Mouse (Mus musculus) monocyte, adult 2 months (primary cell): ENCODE results near the gene Bmper.

Experiments
- DNase-seq, 2 experiments: peaks; one replicate each; pipeline ENCODE4 v3.0.0; 2022; ENCODE audit warnings: low spot score in 2 of 2, low read depth in 1 of 2

Bmper gene

GRCm38 (mm10) chr9:23222841-23223548 is at the start of gene Bmper:
TSS of gene Bmper (plus strand) at chr9:23223076.
- DNase-seq: no peak

GRCm38 (mm10) chr9:23177476-23177875 is 45.4 kb upstream of the Bmper start:
- DNase-seq: no peak

DNA sequence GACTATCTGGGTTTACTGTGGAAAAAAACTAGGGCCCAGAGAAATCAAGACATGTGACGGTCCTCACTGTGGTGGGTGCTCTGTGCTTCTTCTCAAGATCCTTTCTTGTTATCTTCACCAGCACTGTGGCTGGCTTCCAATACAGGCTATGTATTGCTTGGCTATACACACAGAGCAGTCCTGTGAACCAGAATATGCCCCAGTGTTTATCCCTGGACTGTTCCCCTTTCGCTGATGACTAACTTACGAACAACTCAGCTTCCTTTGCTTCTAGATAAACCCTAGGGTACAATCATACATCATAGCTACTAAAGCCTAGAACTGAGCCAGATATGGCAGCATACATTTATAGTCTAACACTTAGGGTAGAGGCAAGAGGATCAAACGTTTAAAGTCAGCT is 35.7 kb upstream of the Bmper start:
- DNase-seq: no peak

DNA sequence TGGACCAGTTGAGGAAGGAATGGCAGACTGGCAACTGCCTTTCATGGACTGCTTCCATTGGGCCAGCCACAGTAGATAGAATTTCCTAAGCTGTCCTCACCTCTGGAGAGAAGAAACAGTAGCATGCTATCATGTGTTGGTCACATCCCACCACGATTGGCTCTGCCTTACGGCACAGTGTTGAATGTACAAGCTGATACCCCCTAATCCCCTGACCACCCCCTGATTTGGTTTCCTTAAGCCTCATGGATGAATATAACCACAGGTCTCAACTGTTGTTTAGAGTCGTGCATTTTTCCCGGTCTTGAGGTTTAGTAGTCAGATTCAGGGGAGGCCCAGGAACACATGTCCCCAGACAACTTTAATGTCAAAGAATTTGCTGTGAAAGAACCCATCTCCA is 34.7 kb upstream of the Bmper start:
- no peak for DNase-seq

DNA sequence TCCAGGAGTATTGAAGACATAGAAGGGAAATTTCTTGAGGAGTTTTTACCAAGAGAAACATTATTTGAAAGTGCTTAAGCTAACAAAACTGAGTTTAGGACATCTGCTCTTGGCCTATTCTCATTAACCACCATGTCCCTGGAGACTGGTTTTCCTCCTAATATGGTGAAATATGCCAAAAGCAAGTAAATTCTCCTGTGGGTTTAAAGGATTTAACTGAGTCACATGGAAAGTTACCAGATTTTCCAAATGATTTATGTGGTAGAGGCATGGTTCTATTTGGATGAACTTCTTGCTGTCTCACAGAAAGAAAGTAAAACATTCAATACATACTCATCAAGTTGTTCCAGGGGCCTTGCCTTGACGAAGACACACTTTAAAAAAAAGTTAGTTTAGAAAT is 31.9 kb upstream of the Bmper start:
- no peak for DNase-seq

DNA sequence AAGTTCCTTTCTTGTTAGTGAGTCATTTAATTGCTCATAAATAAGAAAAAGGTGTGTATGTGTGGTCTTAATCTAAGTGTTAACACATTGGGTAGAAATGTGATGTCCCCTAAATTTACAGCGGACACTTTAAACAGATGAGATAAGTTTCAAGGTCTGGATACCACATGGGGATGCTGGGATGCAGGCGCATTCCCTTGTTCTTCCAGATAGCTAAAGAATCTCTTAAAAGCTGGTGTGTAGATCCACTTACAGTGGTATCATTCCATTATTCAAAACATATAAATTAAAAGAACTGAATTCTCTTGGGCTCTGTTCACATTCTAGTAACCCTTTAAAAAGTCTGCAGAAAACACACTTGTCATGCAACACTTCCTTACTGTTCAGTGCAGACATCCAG is 31.4 kb upstream of the Bmper start:
- no peak for DNase-seq

DNA sequence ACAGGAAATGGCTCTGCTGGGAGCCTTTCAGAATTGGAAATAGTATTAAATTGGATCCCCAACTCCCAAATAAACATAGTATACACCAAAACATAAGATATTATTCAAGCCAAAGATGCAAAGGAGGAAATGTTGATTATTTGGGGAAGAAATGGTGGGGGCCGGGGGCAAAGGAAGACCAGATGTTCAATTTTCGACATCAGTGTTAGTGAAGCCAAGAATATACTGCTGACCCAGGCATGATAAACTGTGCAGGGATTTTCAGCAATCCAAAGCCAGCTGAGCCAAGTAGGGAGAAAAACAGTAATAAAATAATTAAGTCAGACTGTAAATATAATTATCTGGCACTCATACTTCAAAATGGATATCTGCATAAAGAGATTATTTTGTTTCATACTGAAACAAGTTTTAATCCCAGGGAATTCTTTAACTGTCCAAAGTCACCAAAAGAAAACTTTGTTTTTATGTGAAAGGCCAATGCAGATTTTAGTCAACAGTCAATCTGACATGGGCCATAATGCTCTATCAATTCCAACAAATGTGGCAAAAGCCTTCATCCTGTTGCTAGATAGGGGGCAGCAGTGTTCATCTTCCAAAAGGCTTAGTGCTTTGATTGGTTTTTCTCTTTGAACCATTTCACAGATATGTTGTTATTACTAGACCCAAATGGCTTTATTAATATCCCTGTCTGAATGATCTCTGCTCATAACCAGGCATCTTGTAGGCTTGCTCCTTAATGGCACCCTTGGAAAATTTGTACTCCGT is 30.1 kb upstream of the Bmper start:
- DNase-seq: no peak

DNA sequence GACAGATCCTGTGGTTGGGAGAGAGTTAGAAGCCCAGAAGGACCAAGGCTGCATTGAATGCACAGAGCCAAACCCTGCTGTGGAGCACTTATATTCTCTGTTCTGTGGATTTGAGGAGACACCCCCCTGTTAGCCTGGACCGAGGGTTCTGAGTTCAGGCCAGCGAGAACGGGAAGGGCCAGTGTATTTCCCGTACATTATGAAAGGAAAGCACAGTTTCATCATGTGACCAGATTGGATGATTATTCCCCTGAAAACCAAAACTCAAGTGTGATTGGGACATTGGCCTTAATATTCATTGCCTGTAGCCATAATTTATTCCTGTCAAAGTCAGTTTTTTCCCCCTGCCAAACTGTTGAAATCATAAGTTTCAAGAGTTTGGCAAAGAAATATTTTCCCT is 23.9 kb upstream of the Bmper start:
- DNase-seq: no peak

GRCm38 (mm10) chr9:23199841-23200240 is 23.0 kb upstream of the Bmper start:
- no peak for DNase-seq

DNA sequence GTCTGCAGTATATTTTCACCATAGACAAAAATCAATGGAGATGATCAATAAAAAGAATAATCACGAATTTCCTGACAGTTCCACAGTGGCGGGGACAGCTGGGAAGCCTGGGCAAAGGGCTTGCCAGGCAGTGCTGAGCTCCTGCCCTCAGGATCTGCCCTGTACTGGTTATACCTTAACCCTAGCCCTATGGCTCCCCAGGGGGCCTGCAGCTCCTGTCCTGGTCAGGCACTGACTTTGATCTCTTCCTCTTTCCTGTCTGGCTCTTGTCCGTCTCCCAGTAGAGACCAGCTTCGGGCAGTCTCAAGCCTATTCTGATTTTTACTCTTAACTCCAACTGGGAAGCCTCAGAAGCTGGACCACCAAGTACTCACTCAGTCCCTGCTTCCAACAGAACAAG is 22.0 kb upstream of the Bmper start:
- DNase-seq: no peak

DNA sequence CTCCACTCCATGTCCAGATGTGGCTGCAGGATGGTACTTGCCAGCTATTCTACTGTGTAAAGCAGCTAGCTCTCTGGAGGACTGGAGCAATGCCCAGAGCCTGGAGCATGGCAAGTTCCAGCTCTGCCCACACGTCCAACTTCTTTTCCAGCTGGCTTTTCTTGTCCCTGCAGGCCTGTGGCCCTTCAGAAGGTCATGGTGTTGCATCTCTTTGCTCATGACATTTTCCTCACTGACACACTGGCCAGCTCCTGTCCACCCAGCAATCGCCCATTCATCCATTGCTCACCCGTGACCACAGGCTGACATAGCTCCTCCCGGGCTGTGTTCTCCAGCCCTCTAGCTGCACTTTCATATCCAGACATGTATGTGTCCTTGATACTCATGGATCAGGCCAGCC is 20.4 kb upstream of the Bmper start:
- DNase-seq: no peak

- no peak for DNase-seq
Measured at GRCm38 (mm10) chr9:23204339-23205288, 18.3 kb upstream of the Bmper start.

- no peak for DNase-seq
Measured at GRCm38 (mm10) chr9:23205304-23205703, 17.6 kb upstream of the Bmper start.

GRCm38 (mm10) chr9:23205757-23206156 is 17.1 kb upstream of the Bmper start:
- DNase-seq: no peak

- DNase-seq: no peak
Measured at GRCm38 (mm10) chr9:23206181-23206580, 16.7 kb upstream of the Bmper start.

GRCm38 (mm10) chr9:23212303-23212702 is 10.6 kb upstream of the Bmper start:
- DNase-seq: no peak

GRCm38 (mm10) chr9:23219754-23220153 is 3.1 kb upstream of the Bmper start:
- no peak for DNase-seq

DNA sequence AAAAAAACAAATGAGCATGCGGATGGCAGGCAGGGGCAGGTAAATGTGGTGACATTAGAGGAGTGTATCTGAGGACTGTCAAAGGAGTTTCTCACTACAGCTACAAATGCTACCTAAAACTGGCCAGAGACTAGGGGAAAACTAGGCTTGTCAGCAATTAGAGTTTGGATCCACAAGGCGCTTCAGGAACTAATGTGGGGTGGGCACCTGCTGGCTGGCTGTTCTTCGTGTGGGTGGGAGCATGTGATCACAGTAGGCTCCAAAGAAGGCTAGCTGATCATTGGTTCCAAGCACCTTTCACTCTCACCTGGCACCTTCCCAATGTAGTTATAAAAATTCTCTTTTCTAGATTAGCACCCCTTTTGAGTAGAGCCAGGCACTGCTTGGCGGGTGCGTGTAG is 900 bp upstream of the Bmper start:
- DNase-seq: no peak

DNA sequence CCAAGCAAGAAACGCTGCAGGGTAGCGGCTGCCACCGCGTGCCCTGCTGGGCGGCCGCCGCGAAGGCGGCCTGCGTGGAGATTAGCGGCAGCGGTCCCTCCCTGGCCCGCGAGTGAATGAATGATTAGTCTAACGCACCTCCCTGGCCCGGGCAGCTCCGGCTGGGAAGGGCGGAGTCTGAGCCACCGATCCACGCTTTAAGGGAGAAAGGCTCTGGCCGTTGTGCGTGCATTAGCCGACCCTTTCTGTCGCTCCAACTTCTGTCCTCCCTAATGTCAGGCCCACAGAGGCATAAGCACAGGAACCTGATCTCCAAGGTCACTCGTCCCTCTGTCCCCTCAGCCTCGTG is 410 bp upstream of the Bmper start:
- DNase-seq: no peak

DNA sequence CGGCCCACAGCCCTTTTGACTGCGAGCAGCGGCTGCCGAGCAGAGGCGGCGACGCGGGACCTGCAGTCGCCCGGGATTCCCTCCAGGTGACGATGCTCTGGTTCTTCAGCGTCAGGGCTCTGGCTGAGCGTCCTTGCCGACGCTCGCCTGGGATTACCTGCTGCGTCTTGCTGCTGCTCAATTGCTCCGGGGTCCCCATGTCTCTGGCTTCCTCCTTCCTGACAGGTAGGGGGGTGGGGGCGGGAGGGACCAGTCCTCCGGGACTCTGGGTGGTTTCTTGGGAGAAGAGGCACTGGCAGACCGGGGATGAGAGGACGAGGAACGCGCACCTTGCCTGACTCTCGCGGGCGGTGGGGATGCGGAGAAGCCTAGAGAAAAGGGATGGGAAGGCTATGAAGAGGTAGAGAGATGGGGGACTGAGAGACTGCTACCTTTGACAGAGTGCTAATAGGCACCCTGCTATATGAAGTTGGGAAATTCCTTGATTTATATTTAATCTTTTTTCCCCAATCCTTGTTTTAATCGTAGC is 737 bp downstream of the Bmper start:
- DNase-seq: no peak

DNA sequence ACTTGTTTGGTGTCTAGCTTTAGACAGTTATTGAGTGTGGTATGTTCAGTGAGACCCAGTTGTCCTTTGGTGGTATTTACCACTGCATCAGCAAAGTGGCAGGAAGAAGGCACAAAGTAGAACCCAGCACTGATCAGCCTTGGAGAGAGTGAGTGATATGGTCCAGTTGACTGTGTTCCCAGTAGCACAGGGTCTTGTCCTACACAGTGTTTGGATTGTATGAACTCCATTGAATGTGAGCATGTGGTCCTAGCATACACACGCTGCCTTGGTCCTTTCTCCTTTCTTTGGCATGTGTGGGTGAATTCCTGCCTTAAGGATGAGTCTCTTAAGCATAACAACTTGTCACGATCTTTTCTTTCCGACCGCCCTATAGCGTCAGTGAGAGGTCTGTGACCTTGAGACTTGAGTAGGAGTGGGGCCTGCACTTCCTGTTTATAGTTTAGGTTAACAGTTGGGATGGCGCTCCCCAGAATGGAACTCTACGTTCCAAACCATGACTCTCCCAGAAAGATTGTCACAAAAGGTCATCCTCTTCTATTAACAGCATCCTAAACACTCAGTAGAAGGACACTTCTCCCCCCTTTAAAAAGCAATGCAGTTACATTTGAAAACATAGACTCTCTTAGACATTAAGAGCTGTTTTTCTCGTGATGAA is 10.7 kb downstream of the Bmper start:
- no peak for DNase-seq
